Mouse (Mus musculus): ENCODE data around the gene Spint3. TPM values are rescaled to one million over a fixed set of nuclear protein-coding genes. Genes with fewer than 3 reads are reported as not detected.

Gene Spint3
- total and polyA plus RNA-seq, 2 experiments from 2014 or later, result not detected

GRCm38 (mm10) chr2:164522280-164522679 lies 51.0 kb downstream of the Spint3 start:
- H3K4me2 ChIP-seq (ENCODE audit: low read depth), result no peak overlapping the region
- DNase-seq (no peak), ATAC-seq (no peak)
- H3K9me3 ChIP-seq (ENCODE audit: low read length), result no peaks in the 10 kb centered on the region
- H3K27ac ChIP-seq (ENCODE audit: low read depth, low read length), result no peak overlapping the region
- no peaks in the 10 kb centered on the region for H3K36me3 ChIP-seq (ENCODE audit: insufficient read depth)
- 28% methylated on average over 8 of the region's 8 CpGs for WGBS
- H3K27me3 ChIP-seq (ENCODE audit: insufficient read depth, low read length), result no peaks in the 10 kb centered on the region
- H3K4me3 ChIP-seq (ENCODE audit: low read depth, low read length), result no peak overlapping the region
- no peak overlapping the region for H3K9ac ChIP-seq
- H3K4me1 ChIP-seq (ENCODE audit: insufficient read depth), result no peaks in the 10 kb centered on the region
- no peak for TF ChIP-seq CTCF (IDR thresholded peaks at IDR 0.05; ENCODE audit: low read depth)

GRCm38 (mm10) chr2:164521841-164522240 lies 51.4 kb downstream of the Spint3 start:
- no peak overlapping the region for H3K4me2 ChIP-seq (ENCODE audit: low read depth)
- H3K27ac ChIP-seq (ENCODE audit: low read depth, low read length), result no peak overlapping the region
- WGBS, result 11% methylated on average over 11 of the region's 11 CpGs
- H3K4me3 ChIP-seq (ENCODE audit: low read depth, low read length), result no peak overlapping the region
- DNase-seq (no peak), ATAC-seq (no peak)
- no peaks in the 10 kb centered on the region for H3K4me1 ChIP-seq (ENCODE audit: insufficient read depth)
- H3K9me3 ChIP-seq (ENCODE audit: low read length), result no peaks in the 10 kb centered on the region
- no peak overlapping the region for H3K9ac ChIP-seq
- TF ChIP-seq CTCF (IDR thresholded peaks at IDR 0.05; ENCODE audit: low read depth), result no peak
- no peaks in the 10 kb centered on the region for H3K36me3 ChIP-seq (ENCODE audit: insufficient read depth)
- no peaks in the 10 kb centered on the region for H3K27me3 ChIP-seq (ENCODE audit: insufficient read depth, low read length)

GRCm38 (mm10) chr2:164520782-164521181 lies 52.5 kb downstream of the Spint3 start:
- Histone ChIP-seq H3K4me1 (ENCODE audit: insufficient read depth) (no peaks in the 10 kb centered on the region), H3K27me3 (ENCODE audit: insufficient read depth, low read length) (no peaks in the 10 kb centered on the region), H3K4me2 (ENCODE audit: low read depth) (no peak overlapping the region), H3K36me3 (ENCODE audit: insufficient read depth) (no peaks in the 10 kb centered on the region), H3K27ac (ENCODE audit: low read depth, low read length) (no peak overlapping the region), H3K9ac (no peak overlapping the region), H3K9me3 (ENCODE audit: low read length) (no peaks in the 10 kb centered on the region), H3K4me3 (ENCODE audit: low read depth, low read length) (no peak overlapping the region)
- 18% methylated on average over 3 of the region's 3 CpGs for WGBS
- DNase-seq (no peak), ATAC-seq (no peak)
- TF ChIP-seq CTCF (IDR thresholded peaks at IDR 0.05; ENCODE audit: low read depth), result peak; percentile 63

Other genes starting within 250 kb of the Spint3 start
- not detected in 2 replicates for gene Svs5, start 240.7 kb downstream of the Spint3 start, total RNA-seq (2014; rRNA removed)
- not detected in 2 replicates for gene Svs5, start 240.7 kb downstream of the Spint3 start, polyA plus RNA-seq (2015; fragmentation: Nextera tagmentation; extraction: Ambion mirVana)
- not detected in 2 replicates for gene Slpi, start 184.4 kb downstream of the Spint3 start, total RNA-seq (2014; rRNA removed)
- 0.71 and 0.77 TPM in 2 replicates for gene Slpi, start 184.4 kb downstream of the Spint3 start, polyA plus RNA-seq (2015; fragmentation: Nextera tagmentation; extraction: Ambion mirVana)
- gene Rbpjl, start 170.3 kb downstream of the Spint3 start, total RNA-seq (2014; rRNA removed), result 0.46 TPM in 1 of 2 replicates, not detected in the other
- gene Rbpjl, start 170.3 kb downstream of the Spint3 start, polyA plus RNA-seq (2015; fragmentation: Nextera tagmentation; extraction: Ambion mirVana), result 0.17 and 0.33 TPM in 2 replicates
- 6.2 and 6.3 TPM in 2 replicates for gene Matn4, start 168.3 kb downstream of the Spint3 start, total RNA-seq (2014; rRNA removed)
- gene Matn4, start 168.3 kb downstream of the Spint3 start, polyA plus RNA-seq (2015; fragmentation: Nextera tagmentation; extraction: Ambion mirVana), result 3.3 and 7.1 TPM in 2 replicates
- gene Sdc4, start 129.6 kb downstream of the Spint3 start, total RNA-seq (2014; rRNA removed), result 11.8 and 14.0 TPM in 2 replicates
- 8.0 and 16.5 TPM in 2 replicates for gene Sdc4, start 129.6 kb downstream of the Spint3 start, polyA plus RNA-seq (2015; fragmentation: Nextera tagmentation; extraction: Ambion mirVana)
- gene Sys1, start 116.5 kb downstream of the Spint3 start, total RNA-seq (2014; rRNA removed), result 88.0 and 167 TPM in 2 replicates
- gene Sys1, start 116.5 kb downstream of the Spint3 start, polyA plus RNA-seq (2015; fragmentation: Nextera tagmentation; extraction: Ambion mirVana), result 105 and 110 TPM in 2 replicates
- 3.6 and 10.5 TPM in 2 replicates for gene Gm20458, start 112.5 kb downstream of the Spint3 start, total RNA-seq (2014; rRNA removed)
- 10.0 and 10.7 TPM in 2 replicates for gene Gm20458, start 112.5 kb downstream of the Spint3 start, polyA plus RNA-seq (2015; fragmentation: Nextera tagmentation; extraction: Ambion mirVana)
- gene Trp53tg5, start 99.7 kb downstream of the Spint3 start, total RNA-seq (2014; rRNA removed), result not detected in 2 replicates
- not detected in 2 replicates for gene Trp53tg5, start 99.7 kb downstream of the Spint3 start, polyA plus RNA-seq (2015; fragmentation: Nextera tagmentation; extraction: Ambion mirVana)
- gene Dbndd2, start 87.4 kb downstream of the Spint3 start, total RNA-seq (2014; rRNA removed), result 21.7 and 23.9 TPM in 2 replicates
- gene Dbndd2, start 87.4 kb downstream of the Spint3 start, polyA plus RNA-seq (2015; fragmentation: Nextera tagmentation; extraction: Ambion mirVana), result 10.9 and 17.6 TPM in 2 replicates
- 47.6 and 77.6 TPM in 2 replicates for gene Pigt, start 75.9 kb downstream of the Spint3 start, total RNA-seq (2014; rRNA removed)
- 91.0 and 93.8 TPM in 2 replicates for gene Pigt, start 75.9 kb downstream of the Spint3 start, polyA plus RNA-seq (2015; fragmentation: Nextera tagmentation; extraction: Ambion mirVana)
- gene Wfdc2, start 11.0 kb downstream of the Spint3 start, total RNA-seq (2014; rRNA removed), result 1.5 and 6.1 TPM in 2 replicates
- 4.3 and 7.3 TPM in 2 replicates for gene Wfdc2, start 11.0 kb downstream of the Spint3 start, polyA plus RNA-seq (2015; fragmentation: Nextera tagmentation; extraction: Ambion mirVana)
- not detected in 2 replicates for gene Wfdc6a, start 12.0 kb upstream of the Spint3 start, total RNA-seq (2014; rRNA removed)
- gene Wfdc6a, start 12.0 kb upstream of the Spint3 start, polyA plus RNA-seq (2015; fragmentation: Nextera tagmentation; extraction: Ambion mirVana), result 0.33 TPM in 1 of 2 replicates, not detected in the other
- not detected in 2 replicates for gene Eppin, start 20.1 kb upstream of the Spint3 start, total RNA-seq (2014; rRNA removed)
- 0.19 TPM in 1 of 2 replicates, not detected in the other for gene Eppin, start 20.1 kb upstream of the Spint3 start, polyA plus RNA-seq (2015; fragmentation: Nextera tagmentation; extraction: Ambion mirVana)
- gene Wfdc6b, start 40.1 kb upstream of the Spint3 start, total RNA-seq (2014; rRNA removed), result not detected in 2 replicates
- not detected in 2 replicates for gene Wfdc6b, start 40.1 kb upstream of the Spint3 start, polyA plus RNA-seq (2015; fragmentation: Nextera tagmentation; extraction: Ambion mirVana)
- gene Wfdc8, start 40.2 kb upstream of the Spint3 start, total RNA-seq (2014; rRNA removed), result not detected in 2 replicates
- gene Wfdc8, start 40.2 kb upstream of the Spint3 start, polyA plus RNA-seq (2015; fragmentation: Nextera tagmentation; extraction: Ambion mirVana), result not detected in 2 replicates
- not detected in 2 replicates for gene Wfdc16, start 65.3 kb upstream of the Spint3 start, total RNA-seq (2014; rRNA removed)
- not detected in 2 replicates for gene Wfdc16, start 65.3 kb upstream of the Spint3 start, polyA plus RNA-seq (2015; fragmentation: Nextera tagmentation; extraction: Ambion mirVana)
- gene Wfdc10, start 82.6 kb upstream of the Spint3 start, total RNA-seq (2014; rRNA removed), result not detected in 2 replicates
- gene Wfdc10, start 82.6 kb upstream of the Spint3 start, polyA plus RNA-seq (2015; fragmentation: Nextera tagmentation; extraction: Ambion mirVana), result not detected in 2 replicates
- gene Wfdc9, start 83.1 kb upstream of the Spint3 start, total RNA-seq (2014; rRNA removed), result not detected in 2 replicates
- not detected in 2 replicates for gene Wfdc9, start 83.1 kb upstream of the Spint3 start, polyA plus RNA-seq (2015; fragmentation: Nextera tagmentation; extraction: Ambion mirVana)
- not detected in 2 replicates for gene Wfdc11, start 100.6 kb upstream of the Spint3 start, total RNA-seq (2014; rRNA removed)
- gene Wfdc11, start 100.6 kb upstream of the Spint3 start, polyA plus RNA-seq (2015; fragmentation: Nextera tagmentation; extraction: Ambion mirVana), result not detected in 2 replicates
- not detected in 2 replicates for gene Wfdc13, start 111.6 kb upstream of the Spint3 start, total RNA-seq (2014; rRNA removed)
- not detected in 2 replicates for gene Wfdc13, start 111.6 kb upstream of the Spint3 start, polyA plus RNA-seq (2015; fragmentation: Nextera tagmentation; extraction: Ambion mirVana)
- gene Spint4, start 125.0 kb upstream of the Spint3 start, total RNA-seq (2014; rRNA removed), result not detected in 2 replicates
- gene Spint4, start 125.0 kb upstream of the Spint3 start, polyA plus RNA-seq (2015; fragmentation: Nextera tagmentation; extraction: Ambion mirVana), result not detected in 2 replicates
- gene Spint5, start 141.8 kb upstream of the Spint3 start, total RNA-seq (2014; rRNA removed), result not detected in 2 replicates
- gene Spint5, start 141.8 kb upstream of the Spint3 start, polyA plus RNA-seq (2015; fragmentation: Nextera tagmentation; extraction: Ambion mirVana), result not detected in 2 replicates
- gene Wfdc3, start 172.5 kb upstream of the Spint3 start, total RNA-seq (2014; rRNA removed), result 0.54 and 0.81 TPM in 2 replicates
- gene Wfdc3, start 172.5 kb upstream of the Spint3 start, polyA plus RNA-seq (2015; fragmentation: Nextera tagmentation; extraction: Ambion mirVana), result 0.89 and 1.1 TPM in 2 replicates
- 23.2 and 26.1 TPM in 2 replicates for gene Dnttip1, start 172.5 kb upstream of the Spint3 start, total RNA-seq (2014; rRNA removed)
- 52.3 and 60.1 TPM in 2 replicates for gene Dnttip1, start 172.5 kb upstream of the Spint3 start, polyA plus RNA-seq (2015; fragmentation: Nextera tagmentation; extraction: Ambion mirVana)
- 24.9 and 29.2 TPM in 2 replicates for gene Ube2c, start 196.4 kb upstream of the Spint3 start, total RNA-seq (2014; rRNA removed)
- 30.9 and 38.4 TPM in 2 replicates for gene Ube2c, start 196.4 kb upstream of the Spint3 start, polyA plus RNA-seq (2015; fragmentation: Nextera tagmentation; extraction: Ambion mirVana)
- 0.38 and 2.9 TPM in 2 replicates for gene Tnnc2, start 206.5 kb upstream of the Spint3 start, total RNA-seq (2014; rRNA removed)
- 0.50 and 0.63 TPM in 2 replicates for gene Tnnc2, start 206.5 kb upstream of the Spint3 start, polyA plus RNA-seq (2015; fragmentation: Nextera tagmentation; extraction: Ambion mirVana)
- 72.0 and 77.5 TPM in 2 replicates for gene Snx21, start 212.4 kb upstream of the Spint3 start, total RNA-seq (2014; rRNA removed)
- 48.5 and 50.2 TPM in 2 replicates for gene Snx21, start 212.4 kb upstream of the Spint3 start, polyA plus RNA-seq (2015; fragmentation: Nextera tagmentation; extraction: Ambion mirVana)
- 17.4 and 23.0 TPM in 2 replicates for gene Acot8, start 231.4 kb upstream of the Spint3 start, total RNA-seq (2014; rRNA removed)
- 13.7 and 17.1 TPM in 2 replicates for gene Acot8, start 231.4 kb upstream of the Spint3 start, polyA plus RNA-seq (2015; fragmentation: Nextera tagmentation; extraction: Ambion mirVana)
- 5.5 and 6.7 TPM in 2 replicates for gene Zswim3, start 231.6 kb upstream of the Spint3 start, total RNA-seq (2014; rRNA removed)
- gene Zswim3, start 231.6 kb upstream of the Spint3 start, polyA plus RNA-seq (2015; fragmentation: Nextera tagmentation; extraction: Ambion mirVana), result 2.6 and 5.2 TPM in 2 replicates
- 11.2 and 18.6 TPM in 2 replicates for gene Zswim1, start 249.2 kb upstream of the Spint3 start, total RNA-seq (2014; rRNA removed)
- 27.5 and 32.6 TPM in 2 replicates for gene Zswim1, start 249.2 kb upstream of the Spint3 start, polyA plus RNA-seq (2015; fragmentation: Nextera tagmentation; extraction: Ambion mirVana)

Data from forebrain, postnatal 0 days (tissue).